Mouse (Mus musculus) stomach, embryonic 14.5 days (tissue): ENCODE measurements around the gene Kcnd3. TPM values are rescaled to one million over a fixed set of nuclear protein-coding genes. Genes with fewer than 3 reads are reported as not detected.

ENCODE experiments used
- ATAC-seq: fragments of 200-750 bp; cut with Nextera tagmentation; 2 replicates; pipeline ENCODE4 v1.8.0; 2017; ENCODE audit warnings: low read depth, moderate TSS enrichment; ENCODE audit not compliant: insufficient number of reproducible peaks, insufficient read depth, low FRiP score
- H3K27ac ChIP-seq: fragments of 300-500 bp; sonication (generic); 2 replicates; pipeline ENCODE4 v1.5.1; 2014; ENCODE audit warnings: mild to moderate bottlenecking, low read length, moderate library complexity, mixed read lengths
- H3K27me3 ChIP-seq: fragments of 300-500 bp; sonication (generic); 2 replicates; pipeline ENCODE4 v1.6.1; 2014; ENCODE audit warnings: low read length, control low read depth, mixed read lengths; ENCODE audit not compliant: control insufficient read depth, insufficient read depth
- H3K36me3 ChIP-seq: fragments of 300-500 bp; sonication (generic); 2 replicates; pipeline ENCODE4 v1.6.1; 2014; ENCODE audit warnings: mild to moderate bottlenecking, control low read depth, low read length, moderate library complexity, mixed read lengths; ENCODE audit not compliant: control insufficient read depth, insufficient read depth
- H3K4me1 ChIP-seq: fragments of 300-500 bp; sonication (generic); 2 replicates; pipeline ENCODE4 v1.6.1; 2014; ENCODE audit warnings: low read length, control low read depth, mixed read lengths; ENCODE audit not compliant: control insufficient read depth, insufficient read depth
- H3K4me2 ChIP-seq: fragments of 300-500 bp; sonication (generic); replicated peaks from 2 replicates; pipeline ENCODE4 v1.6.1; 2014; ENCODE audit warnings: low read depth, low read length, control low read depth
- H3K4me3 ChIP-seq: fragments of 300-500 bp; sonication (generic); 2 replicates; pipeline ENCODE4 v1.5.1; 2014; ENCODE audit warnings: low read depth, low read length, control low read depth
- H3K9ac ChIP-seq: fragments of 300-500 bp; sonication (generic); replicated peaks from 2 replicates; pipeline ENCODE4 v1.6.1; 2014; ENCODE audit warnings: low read depth, mild to moderate bottlenecking, control low read depth, low read length, moderate library complexity, mixed read lengths
- H3K9me3 ChIP-seq: fragments of 300-500 bp; sonication (generic); 2 replicates; pipeline ENCODE4 v1.6.1; 2016; ENCODE audit warnings: low read depth, low read length, control low read depth; ENCODE audit not compliant: control insufficient read depth
- WGBS: fragments of 180-500 bp; shearing (Covaris S2); extraction: QIAGEN DNeasy Blood & Tissue Kit; methylation state at CpG from one replicate; pipeline ENCODE4 v1.1.7; 2014; 5-methylcytosine and 5-hydroxymethylcytosine counted together
- polyA plus RNA-seq: library from polyadenylated mRNA; unstranded; fragments of >200 nt; fragmentation: Nextera tagmentation; extraction: Ambion mirVana; gene quantifications from 2 replicates; pipeline ENCODE4 v1.2.1, GENCODE M21; 2014

The Kcnd3 gene
- polyA plus RNA-seq, 1 experiment from 2014 or later, result 14.4 TPM

GRCm38 (mm10) chr3:105712827-105713226 is 260.7 kb downstream of the Kcnd3 start:
- no peaks in the 10 kb centered on the region for H3K27me3 ChIP-seq
- H3K4me3 ChIP-seq, result no peak overlapping the region
- ATAC-seq, result no peak
- no peaks in the 10 kb centered on the region for H3K9me3 ChIP-seq
- no peak overlapping the region for H3K9ac ChIP-seq
- H3K36me3 ChIP-seq, result no peaks in the 10 kb centered on the region
- H3K4me1 ChIP-seq, result peaks cover 3% of the 10 kb centered on the region; the same call in 1 of the 2 replicates
- no peak overlapping the region for H3K4me2 ChIP-seq
- no peak overlapping the region for H3K27ac ChIP-seq

GRCm38 (mm10) chr3:105714091-105714819 is 262.1 kb downstream of the Kcnd3 start:
- Histone ChIP-seq H3K36me3 (no peaks in the 10 kb centered on the region), H3K9ac (no peak overlapping the region), H3K27ac (no peak overlapping the region; the same call in 1 of the 2 replicates), H3K4me2 (no peak overlapping the region), H3K4me1 (peaks cover 3% of the 10 kb centered on the region; the same call in 1 of the 2 replicates), H3K9me3 (no peaks in the 10 kb centered on the region), H3K4me3 (no peak overlapping the region), H3K27me3 (no peaks in the 10 kb centered on the region)
- ATAC-seq, result peak; percentile 25; the same call in 1 of the 2 replicates
- 18% methylated on average over 8 of the region's 8 CpGs for WGBS

GRCm38 (mm10) chr3:105714820-105715167 is 262.7 kb downstream of the Kcnd3 start:
- peaks cover 3% of the 10 kb centered on the region; the same call in 1 of the 2 replicates for H3K4me1 ChIP-seq
- H3K9me3 ChIP-seq, result no peaks in the 10 kb centered on the region
- no peaks in the 10 kb centered on the region for H3K27me3 ChIP-seq
- no peak overlapping the region for H3K4me3 ChIP-seq
- no peaks in the 10 kb centered on the region for H3K36me3 ChIP-seq
- no peak overlapping the region for H3K4me2 ChIP-seq
- H3K9ac ChIP-seq, result no peak overlapping the region
- no peak overlapping the region for H3K27ac ChIP-seq
- ATAC-seq, result no peak

GRCm38 (mm10) chr3:105716353-105717000 is 264.3 kb downstream of the Kcnd3 start:
- Histone ChIP-seq H3K36me3 (no peaks in the 10 kb centered on the region), H3K4me3 (no peak overlapping the region), H3K27ac (no peak overlapping the region), H3K9ac (no peak overlapping the region), H3K27me3 (no peaks in the 10 kb centered on the region), H3K9me3 (no peaks in the 10 kb centered on the region), H3K4me1 (peaks cover 3% of the 10 kb centered on the region; the same call in 1 of the 2 replicates), H3K4me2 (no peak overlapping the region)
- ATAC-seq, result no peak
- 62% methylated on average over 18 of the region's 18 CpGs for WGBS

GRCm38 (mm10) chr3:105717856-105718555 is 265.9 kb downstream of the Kcnd3 start:
- H3K27ac ChIP-seq, result no peak overlapping the region
- no peaks in the 10 kb centered on the region for H3K36me3 ChIP-seq
- ATAC-seq, result no peak
- H3K4me3 ChIP-seq, result no peak overlapping the region
- 63% methylated on average over 11 of the region's 11 CpGs for WGBS
- no peaks in the 10 kb centered on the region for H3K9me3 ChIP-seq
- no peaks in the 10 kb centered on the region for H3K27me3 ChIP-seq
- H3K4me1 ChIP-seq, result peaks cover 3% of the 10 kb centered on the region; the same call in 1 of the 2 replicates
- H3K4me2 ChIP-seq, result no peak overlapping the region
- H3K9ac ChIP-seq, result no peak overlapping the region

GRCm38 (mm10) chr3:105718746-105719145 is 266.6 kb downstream of the Kcnd3 start:
- Histone ChIP-seq H3K4me2 (no peak overlapping the region), H3K9ac (no peak overlapping the region), H3K9me3 (no peaks in the 10 kb centered on the region), H3K4me1 (peaks cover 3% of the 10 kb centered on the region; the same call in 1 of the 2 replicates), H3K27me3 (no peaks in the 10 kb centered on the region), H3K36me3 (no peaks in the 10 kb centered on the region), H3K4me3 (no peak overlapping the region), H3K27ac (no peak overlapping the region)
- WGBS, result 36% methylated on average over 4 of the region's 4 CpGs
- ATAC-seq, result no peak

- Histone ChIP-seq H3K9ac (no peak overlapping the region), H3K4me3 (no peak overlapping the region), H3K27ac (no peak overlapping the region), H3K9me3 (no peaks in the 10 kb centered on the region), H3K36me3 (0 out of 2 replicates have a peak, but pooled peaks cover 3% of the 10 kb centered on the region), H3K27me3 (no peaks in the 10 kb centered on the region), H3K4me2 (no peak overlapping the region), H3K4me1 (no peaks in the 10 kb centered on the region)
- 74% methylated on average over 4 of the region's 4 CpGs for WGBS
- ATAC-seq, result no peak
Measured at GRCm38 (mm10) chr3:105719979-105720378, 267.8 kb downstream of the Kcnd3 start.

GRCm38 (mm10) chr3:105720514-105720913 is 268.4 kb downstream of the Kcnd3 start:
- ATAC-seq, result no peak
- WGBS, result 61% methylated on average over 4 of the region's 4 CpGs
- Histone ChIP-seq H3K27me3 (no peaks in the 10 kb centered on the region), H3K4me2 (no peak overlapping the region), H3K36me3 (0 out of 2 replicates have a peak, but pooled peaks cover 3% of the 10 kb centered on the region), H3K4me1 (no peaks in the 10 kb centered on the region), H3K27ac (no peak overlapping the region), H3K4me3 (no peak overlapping the region), H3K9ac (no peak overlapping the region), H3K9me3 (no peaks in the 10 kb centered on the region)
